Mouse (Mus musculus): ENCODE measurements at regions not wholly inside any gene's neighbourhood (a gene's known extent, or its start where the extent isn't known, plus 50 kb on each side); places are given as distances from the start of the nearest gene placed in this dataset.

DNA sequence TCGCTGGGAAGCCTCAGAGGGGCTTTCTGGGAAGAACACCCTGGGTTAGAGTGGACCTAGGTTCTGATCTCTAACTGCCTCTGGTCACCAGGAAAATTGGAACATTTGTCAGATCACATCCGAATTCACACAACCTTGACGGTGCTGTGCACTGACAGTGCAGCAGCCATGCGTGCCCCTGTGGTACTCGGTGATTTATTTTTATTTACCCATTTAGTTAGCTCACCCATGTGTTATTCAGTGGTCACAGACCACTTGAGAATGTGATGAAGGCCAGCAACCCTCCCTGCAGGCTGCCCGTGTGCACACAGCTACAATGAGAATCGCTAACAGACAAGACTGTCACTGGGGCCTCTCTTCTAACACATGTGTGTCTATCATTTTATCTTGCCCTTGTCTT lies 303.8 kb upstream of the Rnf32 start:
- intact Hi-C loops (cut with DNase I): no loop called here
- no peak overlapping the region for H3K27ac ChIP-seq
- no peak for TF ChIP-seq CTCF (IDR thresholded peaks at IDR 0.05)
- H3K4me3 ChIP-seq: no peak overlapping the region
- no peak for DNase-seq

DNA sequence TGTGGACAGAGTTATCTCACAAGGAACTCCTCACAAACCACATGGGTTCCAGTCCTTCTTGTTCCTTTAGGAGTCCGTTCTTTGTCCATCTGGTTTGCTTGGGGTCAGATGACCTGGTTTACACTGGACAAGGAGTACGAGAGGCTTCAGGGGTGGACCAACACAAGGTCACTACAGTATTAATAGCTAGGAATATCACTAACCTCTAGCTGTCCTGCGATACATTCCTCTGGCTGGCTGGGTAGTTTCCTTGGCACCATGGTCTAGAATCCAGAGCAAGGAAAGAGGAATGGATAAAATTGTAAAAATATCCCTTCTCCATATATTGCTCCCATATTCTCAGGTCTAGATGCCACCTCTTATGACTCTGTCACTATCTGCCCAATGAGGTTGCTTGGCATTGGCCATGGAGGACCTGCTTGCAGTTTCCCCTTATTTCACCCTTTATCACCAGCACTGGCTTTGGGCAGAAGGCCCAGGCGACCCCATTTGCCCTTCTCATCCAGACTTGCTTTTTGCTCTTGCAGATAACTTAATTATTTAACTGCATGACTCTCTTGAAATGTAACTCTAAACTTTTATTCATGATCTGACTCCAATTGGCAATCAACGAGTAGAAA lies 310.9 kb upstream of the Rnf32 start:
- DNase-seq: no peak
- Histone ChIP-seq H3K27ac (no peak overlapping the region), H3K4me3 (no peak overlapping the region)
- no peak for TF ChIP-seq CTCF (IDR thresholded peaks at IDR 0.05)
- intact Hi-C loops (cut with DNase I): no loop called here

DNA sequence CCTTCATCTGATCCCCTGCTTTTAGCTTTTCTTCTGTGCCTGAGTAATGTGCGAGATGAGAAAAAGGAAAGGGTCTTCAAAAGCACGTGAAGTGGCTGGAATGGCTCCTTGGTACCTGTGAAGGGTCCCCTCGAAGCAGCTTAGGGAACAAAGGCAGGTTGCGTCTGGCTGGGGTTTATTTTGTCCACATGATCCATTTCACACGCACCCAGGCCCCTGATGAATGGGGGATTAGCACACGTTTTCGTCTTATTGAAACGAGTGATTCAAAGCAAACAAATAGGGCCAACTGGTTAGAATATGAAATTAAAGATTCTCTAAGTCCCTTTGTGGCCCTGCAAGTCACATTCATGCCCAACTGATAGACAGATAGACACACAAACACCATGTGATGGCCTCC lies 319.6 kb upstream of the Rnf32 start:
- no peak for DNase-seq
- Histone ChIP-seq H3K27ac (no peak overlapping the region), H3K4me3 (no peak overlapping the region)
- intact Hi-C loops (cut with DNase I): no loop called here
- no peak for TF ChIP-seq CTCF (IDR thresholded peaks at IDR 0.05)

DNA sequence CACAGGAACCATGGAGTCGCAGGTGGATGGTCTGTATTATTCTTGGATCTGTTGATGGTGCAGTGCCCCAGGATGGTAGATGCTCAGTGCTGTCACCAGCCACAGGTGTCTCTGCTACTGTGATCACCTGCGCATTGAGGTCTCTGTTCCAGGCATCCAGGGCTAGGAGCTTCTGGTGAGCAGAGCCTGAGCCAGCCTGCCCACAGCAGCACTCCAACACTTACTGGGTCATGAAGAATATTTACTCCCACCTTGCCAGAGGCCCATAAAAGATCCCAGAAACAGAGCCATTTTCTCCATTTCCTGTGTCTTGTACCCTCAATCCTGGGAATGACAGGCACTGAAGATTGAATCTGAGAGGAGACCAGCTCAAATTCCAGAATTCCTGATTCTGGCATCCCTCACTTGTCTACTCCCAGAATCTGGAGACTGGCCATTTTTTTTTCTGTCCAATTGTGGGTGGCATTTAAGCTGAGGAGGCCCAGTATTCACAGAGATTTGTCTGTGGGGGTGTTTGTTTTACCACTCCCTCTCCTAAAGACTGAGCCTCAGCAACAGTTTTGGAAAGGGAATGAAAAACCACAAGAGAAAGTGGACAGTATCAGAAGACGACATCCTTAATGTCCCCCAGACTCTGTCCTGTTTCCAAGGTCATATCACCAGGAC lies 322.1 kb upstream of the Rnf32 start:
- H3K27ac ChIP-seq: no peak overlapping the region
- H3K4me3 ChIP-seq: no peak overlapping the region
- no peak for TF ChIP-seq CTCF (IDR thresholded peaks at IDR 0.05)
- no peak for DNase-seq
- intact Hi-C loops (cut with DNase I): no loop called here

DNA sequence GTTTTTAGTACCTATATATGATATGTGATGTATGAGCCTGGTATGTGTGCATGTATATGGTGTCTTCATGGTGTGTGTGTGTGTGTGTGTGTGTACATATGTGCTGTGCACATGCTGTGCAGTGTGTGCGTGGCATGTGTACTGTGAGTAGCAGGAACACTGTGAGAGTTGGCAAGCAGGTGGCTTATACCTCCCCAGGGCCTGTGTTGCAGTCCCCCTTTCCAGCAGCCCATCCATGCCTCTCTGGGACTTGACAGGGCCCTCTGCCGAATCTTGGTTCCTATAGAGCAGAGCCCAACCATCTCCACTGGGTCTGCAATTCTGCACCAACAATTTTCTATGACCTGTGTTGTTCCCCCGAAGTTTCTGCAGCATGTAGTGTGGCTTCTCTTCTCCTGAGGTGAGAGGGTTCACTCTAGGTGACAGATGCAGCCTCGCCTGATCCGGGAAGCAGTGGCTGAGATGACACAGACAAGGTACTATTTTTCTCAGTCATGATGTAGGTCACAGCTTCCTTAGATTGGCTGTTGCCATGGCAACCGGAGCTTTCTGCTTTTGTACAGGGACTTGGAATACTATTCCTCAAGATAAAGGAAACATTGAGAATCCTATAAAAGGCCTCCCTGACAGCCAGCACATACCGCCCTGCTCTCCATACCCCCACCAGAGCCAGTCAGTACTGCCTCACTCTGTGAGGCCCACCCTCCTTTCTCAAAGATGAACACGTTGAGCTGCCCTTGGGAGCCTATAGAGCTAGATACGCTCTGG lies 336.0 kb upstream of the Rnf32 start:
- intact Hi-C loops (cut with DNase I): no loop called here

DNA sequence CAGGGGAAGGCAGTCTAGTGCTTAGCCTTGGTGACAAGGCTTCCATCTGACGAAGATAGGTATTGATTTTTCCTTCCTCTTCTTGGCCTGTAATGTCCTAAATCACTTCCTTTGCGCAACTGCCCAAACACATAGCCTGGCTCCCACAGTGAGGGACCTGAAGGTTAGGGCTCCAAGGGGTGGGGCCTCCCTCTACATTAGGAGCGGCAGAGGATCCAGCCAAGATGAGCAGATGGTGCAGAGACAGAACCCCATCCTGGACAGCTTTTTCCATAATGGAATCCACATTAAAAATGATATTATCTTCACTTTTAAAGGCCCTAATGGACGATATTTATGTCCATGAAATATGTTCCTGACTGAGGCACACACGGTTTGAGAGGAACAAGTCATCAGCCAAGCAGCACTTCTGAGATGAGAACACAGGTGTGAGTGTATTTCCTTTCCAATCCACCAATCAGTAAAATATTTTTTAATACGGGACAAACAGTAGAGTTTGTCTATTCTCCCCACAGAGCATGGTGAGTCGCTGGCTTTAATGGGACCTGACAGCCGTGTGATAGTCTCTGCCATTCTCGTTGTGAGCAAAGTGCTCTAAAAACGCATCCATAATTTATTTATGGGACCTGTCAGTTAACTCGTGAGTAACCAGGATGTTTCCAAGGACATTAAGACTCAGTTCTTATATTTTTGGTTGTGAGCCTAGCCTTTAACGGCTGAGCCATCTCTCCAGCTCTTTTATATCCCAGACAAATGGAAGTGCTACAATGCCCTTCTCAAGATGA lies 357.5 kb upstream of the Rnf32 start:
- TF ChIP-seq CTCF (IDR thresholded peaks at IDR 0.05): no peak
- H3K27ac ChIP-seq: no peak overlapping the region
- intact Hi-C loops (cut with DNase I): no loop called here

More for the DNA sequence above, 336.0 kb upstream of the Rnf32 start:
- Histone ChIP-seq H3K4me3 (no peak overlapping the region), H3K27ac (no peak overlapping the region)
- no peak for TF ChIP-seq CTCF (IDR thresholded peaks at IDR 0.05)
- DNase-seq: no peak

DNA sequence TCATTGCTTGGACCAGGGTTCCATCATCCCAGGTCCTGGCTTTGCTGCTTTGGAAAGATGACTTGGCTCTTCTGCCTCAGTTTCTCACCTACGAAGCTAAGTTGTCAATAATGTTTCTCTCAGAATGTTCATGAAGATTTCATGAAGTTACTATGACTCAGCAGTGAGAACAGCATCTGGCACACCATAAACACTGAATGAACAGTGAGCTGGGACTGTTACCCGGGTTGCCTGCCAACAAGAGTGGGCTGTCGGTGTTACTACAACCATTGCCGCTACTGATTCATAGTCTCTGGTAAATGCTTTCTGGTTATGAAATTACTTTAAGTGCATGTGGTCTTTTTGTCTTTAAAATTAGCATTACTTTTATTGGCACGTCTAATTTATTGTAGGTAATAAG lies 352.0 kb upstream of the Shh start:
- H3K27ac ChIP-seq: no peak overlapping the region
- intact Hi-C loops (cut with DNase I): no loop called here
- no peak for TF ChIP-seq CTCF (IDR thresholded peaks at IDR 0.05)

More for the DNA sequence above, 357.5 kb upstream of the Rnf32 start:
- no peak overlapping the region for H3K4me3 ChIP-seq
- no peak for DNase-seq

DNA sequence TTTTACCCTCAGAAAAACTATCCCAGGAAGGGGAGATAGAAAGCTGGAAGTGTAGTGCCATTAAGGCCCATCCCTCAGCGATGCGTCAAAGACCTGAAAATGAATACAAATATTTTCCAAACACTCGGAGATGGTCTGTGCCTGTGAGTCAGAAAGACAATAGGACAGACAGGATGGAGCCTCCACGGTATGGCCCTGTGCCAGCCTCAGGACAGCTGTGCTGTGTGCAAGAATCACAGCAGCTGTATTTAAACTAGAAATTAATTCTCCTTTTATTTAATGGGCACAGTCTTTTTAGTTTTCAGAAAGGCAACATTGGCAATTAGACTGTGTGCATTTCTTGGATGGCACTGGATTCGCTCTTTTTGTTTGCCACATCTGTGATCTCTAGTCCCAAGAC lies 340.9 kb upstream of the Shh start:
- Histone ChIP-seq H3K27ac (no peak overlapping the region), H3K4me3 (no peak overlapping the region)
- no peak for DNase-seq
- intact Hi-C loops (cut with DNase I): no loop called here
- TF ChIP-seq CTCF (IDR thresholded peaks at IDR 0.05): no peak

More for the DNA sequence above, 352.0 kb upstream of the Shh start:
- no peak for DNase-seq
- no peak overlapping the region for H3K4me3 ChIP-seq

DNA sequence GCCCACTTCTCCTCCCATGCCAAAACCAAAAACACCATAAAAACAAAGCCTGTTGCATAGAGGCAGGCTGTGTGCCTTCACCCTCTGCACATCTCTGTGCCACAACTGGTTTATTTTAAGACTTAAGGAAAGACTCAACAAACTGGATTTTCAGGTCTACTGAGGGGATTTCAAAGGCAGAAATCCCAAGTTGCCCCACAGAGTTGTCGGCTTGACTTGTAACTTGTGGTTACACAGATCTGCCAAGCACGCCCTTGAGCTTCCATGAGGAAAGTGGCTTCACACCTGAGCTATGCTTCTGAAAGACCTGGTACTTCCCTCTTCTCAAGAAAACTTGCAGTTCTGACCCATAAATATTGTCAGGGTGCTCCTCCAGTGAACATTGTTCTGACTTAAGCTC lies 332.4 kb upstream of the Shh start:
- TF ChIP-seq CTCF (IDR thresholded peaks at IDR 0.05): no peak
- intact Hi-C loops (cut with DNase I): no loop called here
- Histone ChIP-seq H3K27ac (no peak overlapping the region), H3K4me3 (no peak overlapping the region)
- no peak for DNase-seq

DNA sequence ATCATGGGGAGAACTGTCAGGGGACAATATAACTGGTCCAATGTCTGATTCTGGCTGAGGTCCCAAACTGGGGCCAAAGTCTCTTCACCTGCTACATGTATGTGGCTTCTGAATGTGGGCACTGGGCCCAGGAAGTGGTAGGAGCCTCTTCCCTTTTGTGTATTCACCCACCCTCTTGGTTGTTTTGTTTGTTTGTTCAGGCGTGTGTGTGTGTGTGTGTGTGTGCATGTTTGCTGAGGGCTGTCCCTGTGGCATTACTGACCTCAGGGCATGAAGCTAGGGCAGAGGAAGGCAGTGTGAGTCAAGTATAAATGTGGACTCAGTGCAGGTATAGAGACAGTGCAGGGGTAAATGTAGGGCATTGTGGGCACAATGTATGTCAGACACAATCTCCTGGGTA lies 331.3 kb upstream of the Shh start:
- Histone ChIP-seq H3K4me3 (no peak overlapping the region), H3K27ac (no peak overlapping the region)
- intact Hi-C loops (cut with DNase I): no loop called here
- no peak for DNase-seq
- TF ChIP-seq CTCF (IDR thresholded peaks at IDR 0.05): no peak

DNA sequence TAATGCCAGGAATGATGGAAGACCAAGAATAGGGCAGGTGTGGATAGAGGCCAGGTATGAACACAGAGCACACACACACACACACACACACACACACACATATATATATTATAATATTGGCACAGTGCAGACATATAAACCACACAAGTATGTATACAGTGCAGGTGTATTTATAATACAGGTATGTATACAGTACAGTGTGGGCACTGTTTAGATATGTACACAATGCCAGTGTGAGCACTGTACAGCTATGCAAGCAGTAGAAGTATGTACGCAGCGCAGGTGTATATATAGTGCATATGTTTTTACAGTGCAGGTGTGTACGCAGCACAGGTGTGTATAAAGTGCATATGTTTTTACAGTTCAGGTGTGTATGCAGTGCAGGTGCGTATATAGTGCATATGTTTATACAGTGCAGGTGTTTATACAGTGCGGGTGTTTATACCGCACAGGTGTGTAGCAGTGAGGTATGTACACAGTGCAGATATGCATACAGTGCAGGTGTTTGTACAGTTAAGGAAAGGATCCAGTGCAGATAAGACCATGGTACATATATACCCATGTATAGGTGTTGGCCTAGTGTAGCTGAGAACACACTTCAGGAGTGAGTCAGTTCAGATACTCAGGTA lies 328.2 kb upstream of the Shh start:
- Histone ChIP-seq H3K27ac (no peak overlapping the region), H3K4me3 (no peak overlapping the region)
- no peak for TF ChIP-seq CTCF (IDR thresholded peaks at IDR 0.05)
- no peak for DNase-seq
- intact Hi-C loops (cut with DNase I): no loop called here

DNA sequence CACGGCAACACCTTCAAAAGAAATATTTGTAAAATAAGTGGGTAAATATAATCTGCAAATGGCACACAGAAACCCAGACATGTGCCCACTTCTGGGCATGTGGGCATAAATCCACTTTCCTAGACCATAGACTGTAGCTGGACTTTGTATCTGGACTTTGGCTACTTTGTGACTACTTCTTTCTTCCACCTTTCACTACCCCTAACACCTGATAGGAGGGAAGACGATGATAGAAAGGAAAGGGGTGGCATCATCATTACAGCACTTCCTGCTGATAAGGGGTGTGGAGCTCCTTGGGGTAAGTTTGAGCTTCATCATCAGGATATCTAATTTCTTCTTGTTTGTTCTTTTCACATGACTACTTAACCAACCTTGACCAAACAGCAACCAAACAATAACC lies 326.7 kb upstream of the Shh start:
- intact Hi-C loops (cut with DNase I): no loop called here
- no peak for DNase-seq
- Histone ChIP-seq H3K4me3 (no peak overlapping the region), H3K27ac (no peak overlapping the region)
- no peak for TF ChIP-seq CTCF (IDR thresholded peaks at IDR 0.05)

Data from gastrocnemius, adult 2 months (tissue).